Mouse (Mus musculus): ENCODE measurements around the gene March1. TPM values are rescaled to one million over a fixed set of nuclear protein-coding genes. Genes with fewer than 3 reads are reported as not detected.

March1 gene
- polyA plus RNA-seq, 1 experiment from 2014 or later = 0.50 TPM

DNA sequence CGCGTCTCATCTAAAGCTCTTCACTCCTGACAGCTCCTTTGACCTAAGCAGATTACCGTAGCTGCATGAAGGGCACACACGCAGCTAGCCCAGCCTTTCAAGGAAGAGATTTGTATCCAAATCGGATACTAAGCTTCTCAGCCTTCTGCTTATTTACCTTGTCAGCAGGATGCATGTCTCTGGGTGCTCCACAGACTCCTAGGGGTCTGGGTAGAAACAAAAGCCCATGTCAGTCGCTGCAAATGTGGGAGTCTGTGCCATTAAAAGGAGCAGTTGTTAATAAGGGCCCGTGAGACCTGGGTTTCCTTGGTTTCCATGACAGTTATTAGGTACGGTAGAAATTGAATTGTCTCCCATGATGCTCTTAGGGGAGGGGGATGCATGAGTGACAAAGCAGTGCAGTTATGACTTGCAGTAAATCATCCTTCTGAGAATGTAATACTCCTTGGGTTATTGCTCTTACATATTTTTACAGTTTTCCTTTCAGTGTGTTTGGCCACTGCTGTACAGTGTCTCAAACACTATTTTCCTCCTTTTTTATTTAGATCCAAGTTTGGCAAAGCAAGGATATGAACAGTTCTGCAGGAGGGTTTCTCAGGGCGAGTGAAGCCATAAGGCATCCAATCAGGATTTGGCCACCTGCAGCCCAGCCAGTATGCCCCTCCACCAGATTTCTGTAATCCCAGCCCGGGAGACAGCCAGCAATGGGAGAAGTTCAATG lies 349.0 kb downstream of the March1 start:
- Histone ChIP-seq H3K4me3 (ENCODE audit: low read depth, low read length) (no peak overlapping the region), H3K4me1 (replicated peaks; ENCODE audit: control insufficient read depth, insufficient read depth) (no peaks in the 10 kb centered on the region), H3K9ac (ENCODE audit: low read length) (no peak overlapping the region), H3K27ac (replicated peaks) (no peak overlapping the region), H3K27me3 (ENCODE audit: control insufficient read depth, insufficient read depth, low read length) (no peaks in the 10 kb centered on the region), H3K36me3 (ENCODE audit: control insufficient read depth, insufficient read depth, low read length) (no peaks in the 10 kb centered on the region), H3K9me3 (ENCODE audit: control insufficient read depth, low read length) (no peaks in the 10 kb centered on the region), H3K4me2 (replicated peaks; ENCODE audit: low read depth) (no peak overlapping the region)
- ATAC-seq (ENCODE audit: low FRiP score, low TSS enrichment) = no peak
- 19% methylated on average over 10 of the region's 10 CpGs for WGBS
- TF ChIP-seq CTCF (IDR thresholded peaks at IDR 0.05; ENCODE audit: low read depth) = no peak
- no peak for TF ChIP-seq EP300 (optimal IDR thresholded peaks at IDR 0.05)
- DNase-seq (ENCODE audit: low spot score) = no peak

DNA sequence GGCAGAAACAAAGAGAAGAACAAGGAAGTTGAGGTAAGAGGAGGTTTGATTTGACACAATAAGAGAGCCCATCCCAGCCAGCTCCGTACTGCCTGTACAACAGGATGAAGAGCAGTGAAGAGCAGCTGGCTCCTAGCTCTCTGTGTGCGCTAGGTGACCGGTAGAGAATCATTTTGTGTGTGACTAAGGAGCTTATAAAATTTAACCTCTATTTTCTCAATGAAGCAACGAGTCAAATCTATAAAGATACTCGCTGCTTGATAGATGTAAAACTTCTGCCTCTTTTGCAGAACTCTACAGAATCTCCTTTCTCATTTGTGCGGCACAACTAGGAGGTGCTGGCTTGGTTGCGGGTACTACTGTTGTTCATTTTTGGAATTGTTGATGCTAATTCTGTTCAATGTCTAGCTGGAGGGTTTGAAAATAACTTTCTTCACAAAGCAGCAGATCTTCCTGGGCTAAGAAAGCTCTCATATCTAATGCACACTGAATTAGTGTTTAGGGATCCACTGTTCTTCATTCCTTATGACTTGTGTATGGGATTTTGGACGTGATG lies 349.6 kb downstream of the March1 start:
- TF ChIP-seq CTCF (IDR thresholded peaks at IDR 0.05; ENCODE audit: low read depth) (no peak), EP300 (optimal IDR thresholded peaks at IDR 0.05) (no peak)

GRCm38 (mm10) chr8:65976905-65977304 lies 359.2 kb downstream of the March1 start:
- 70% methylated on average over 5 of the region's 5 CpGs for WGBS
- TF ChIP-seq EP300 (optimal IDR thresholded peaks at IDR 0.05) (no peak), CTCF (IDR thresholded peaks at IDR 0.05; ENCODE audit: low read depth) (no peak)
- no peaks in the 10 kb centered on the region for H3K27me3 ChIP-seq (ENCODE audit: control insufficient read depth, insufficient read depth, low read length)
- no peak for ATAC-seq (ENCODE audit: low FRiP score, low TSS enrichment)
- no peak for DNase-seq (ENCODE audit: low spot score)
- H3K27ac ChIP-seq (replicated peaks) = no peak overlapping the region
- no peaks in the 10 kb centered on the region for H3K4me1 ChIP-seq (replicated peaks; ENCODE audit: control insufficient read depth, insufficient read depth)
- no peak overlapping the region for H3K4me3 ChIP-seq (ENCODE audit: low read depth, low read length)
- no peak overlapping the region for H3K4me2 ChIP-seq (replicated peaks; ENCODE audit: low read depth)
- no peak overlapping the region for H3K9ac ChIP-seq (ENCODE audit: low read length)
- no peaks in the 10 kb centered on the region for H3K36me3 ChIP-seq (ENCODE audit: control insufficient read depth, insufficient read depth, low read length)
- no peaks in the 10 kb centered on the region for H3K9me3 ChIP-seq (ENCODE audit: control insufficient read depth, low read length)

More for the DNA sequence above, 349.6 kb downstream of the March1 start:
- Histone ChIP-seq H3K4me1 (replicated peaks; ENCODE audit: control insufficient read depth, insufficient read depth) (no peaks in the 10 kb centered on the region), H3K9ac (ENCODE audit: low read length) (no peak overlapping the region), H3K4me3 (ENCODE audit: low read depth, low read length) (no peak overlapping the region), H3K9me3 (ENCODE audit: control insufficient read depth, low read length) (no peaks in the 10 kb centered on the region), H3K27me3 (ENCODE audit: control insufficient read depth, insufficient read depth, low read length) (no peaks in the 10 kb centered on the region), H3K27ac (replicated peaks) (no peak overlapping the region), H3K36me3 (ENCODE audit: control insufficient read depth, insufficient read depth, low read length) (no peaks in the 10 kb centered on the region), H3K4me2 (replicated peaks; ENCODE audit: low read depth) (no peak overlapping the region)
- 71% methylated on average over 8 of the region's 8 CpGs for WGBS
- no peak for ATAC-seq (ENCODE audit: low FRiP score, low TSS enrichment)
- no peak for DNase-seq (ENCODE audit: low spot score)

GRCm38 (mm10) chr8:65982039-65982438 lies 364.3 kb downstream of the March1 start:
- no peak overlapping the region for H3K4me2 ChIP-seq (replicated peaks; ENCODE audit: low read depth)
- no peaks in the 10 kb centered on the region for H3K9me3 ChIP-seq (ENCODE audit: control insufficient read depth, low read length)
- no peak for ATAC-seq (ENCODE audit: low FRiP score, low TSS enrichment)
- TF ChIP-seq CTCF (IDR thresholded peaks at IDR 0.05; ENCODE audit: low read depth) = no peak
- no peak for TF ChIP-seq EP300 (optimal IDR thresholded peaks at IDR 0.05)
- no peaks in the 10 kb centered on the region for H3K27me3 ChIP-seq (ENCODE audit: control insufficient read depth, insufficient read depth, low read length)
- H3K4me3 ChIP-seq (ENCODE audit: low read depth, low read length) = no peak overlapping the region
- H3K9ac ChIP-seq (ENCODE audit: low read length) = no peak overlapping the region
- no peak overlapping the region for H3K27ac ChIP-seq (replicated peaks)
- no peaks in the 10 kb centered on the region for H3K4me1 ChIP-seq (replicated peaks; ENCODE audit: control insufficient read depth, insufficient read depth)
- no peak for DNase-seq (ENCODE audit: low spot score)
- H3K36me3 ChIP-seq (ENCODE audit: control insufficient read depth, insufficient read depth, low read length) = no peaks in the 10 kb centered on the region
- WGBS = 75% methylated on average over 2 of the region's 2 CpGs

GRCm38 (mm10) chr8:65987665-65988064 lies 370.0 kb downstream of the March1 start:
- DNase-seq (ENCODE audit: low spot score) = no peak
- Histone ChIP-seq H3K4me2 (replicated peaks; ENCODE audit: low read depth) (no peak overlapping the region), H3K9me3 (ENCODE audit: control insufficient read depth, low read length) (no peaks in the 10 kb centered on the region), H3K9ac (ENCODE audit: low read length) (no peak overlapping the region), H3K27ac (replicated peaks) (no peak overlapping the region), H3K4me1 (replicated peaks; ENCODE audit: control insufficient read depth, insufficient read depth) (no peaks in the 10 kb centered on the region), H3K4me3 (ENCODE audit: low read depth, low read length) (no peak overlapping the region), H3K36me3 (ENCODE audit: control insufficient read depth, insufficient read depth, low read length) (no peaks in the 10 kb centered on the region), H3K27me3 (ENCODE audit: control insufficient read depth, insufficient read depth, low read length) (no peaks in the 10 kb centered on the region)
- no peak for TF ChIP-seq EP300 (optimal IDR thresholded peaks at IDR 0.05)
- TF ChIP-seq CTCF (IDR thresholded peaks at IDR 0.05; ENCODE audit: low read depth) = no peak
- WGBS = 86% methylated on average over 1 of the region's 1 CpGs
- ATAC-seq (ENCODE audit: low FRiP score, low TSS enrichment) = no peak

DNA sequence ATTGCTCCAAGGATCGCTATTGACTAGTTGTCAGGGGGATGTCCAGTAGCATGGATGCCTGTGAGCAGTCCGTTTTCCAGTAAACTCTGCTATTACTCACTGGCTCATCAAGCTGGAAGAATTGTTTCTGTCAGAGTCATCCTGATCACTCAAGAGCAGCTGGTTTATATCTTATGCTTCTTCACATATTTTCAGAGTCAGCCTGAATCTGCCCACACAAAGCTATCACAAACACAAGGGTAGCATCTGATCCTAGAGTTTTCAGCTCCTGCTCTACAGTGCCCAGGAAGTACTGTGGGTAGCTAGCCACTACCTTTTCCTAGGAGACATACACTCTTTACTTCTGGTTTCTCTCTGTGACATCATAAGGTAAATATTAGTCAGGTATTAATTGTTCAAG lies 405.1 kb downstream of the March1 start:
- 71% methylated on average over 2 of the region's 2 CpGs for WGBS
- no peaks in the 10 kb centered on the region for H3K27me3 ChIP-seq (ENCODE audit: control insufficient read depth, insufficient read depth, low read length)
- H3K4me1 ChIP-seq (replicated peaks; ENCODE audit: control insufficient read depth, insufficient read depth) = no peaks in the 10 kb centered on the region
- H3K36me3 ChIP-seq (ENCODE audit: control insufficient read depth, insufficient read depth, low read length) = no peaks in the 10 kb centered on the region
- TF ChIP-seq CTCF (IDR thresholded peaks at IDR 0.05; ENCODE audit: low read depth) (no peak), EP300 (optimal IDR thresholded peaks at IDR 0.05) (no peak)
- no peak overlapping the region for H3K4me2 ChIP-seq (replicated peaks; ENCODE audit: low read depth)
- H3K27ac ChIP-seq (replicated peaks) = no peak overlapping the region
- ATAC-seq (ENCODE audit: low FRiP score, low TSS enrichment) (no peak), DNase-seq (ENCODE audit: low spot score) (no peak)
- no peak overlapping the region for H3K9ac ChIP-seq (ENCODE audit: low read length)
- no peak overlapping the region for H3K4me3 ChIP-seq (ENCODE audit: low read depth, low read length)
- no peaks in the 10 kb centered on the region for H3K9me3 ChIP-seq (ENCODE audit: control insufficient read depth, low read length)
